Mouse (Mus musculus): ENCODE data around the gene Obsl1. TPM values are rescaled to one million over a fixed set of nuclear protein-coding genes. Genes with fewer than 3 reads are reported as not detected.

The Obsl1 gene
- polyA plus RNA-seq, 1 experiment from 2014 or later, result 22.6 TPM

- peak; percentile 35 for DNase-seq (ENCODE audit: low spot score)
- ATAC-seq (ENCODE audit: low FRiP score), result peak; percentile 21; the same call in 1 of the 2 replicates
- Histone ChIP-seq H3K36me3 (replicated peaks; ENCODE audit: control insufficient read depth, insufficient read depth) (no peaks in the 10 kb centered on the region), H3K9ac (0 out of 2 replicates have a peak overlapping the region, but pooled peaks have one; percentile 4), H3K27me3 (ENCODE audit: control insufficient read depth, insufficient read depth, low read length) (0 out of 2 replicates have a peak, but pooled peaks cover 5% of the 10 kb centered on the region), H3K4me1 (replicated peaks; ENCODE audit: control insufficient read depth, insufficient read depth, low read length) (peaks cover 70% of the 10 kb centered on the region), H3K4me3 (replicated peaks; ENCODE audit: low read length) (no peak overlapping the region), H3K4me2 (replicated peaks) (peak overlapping the region; percentile 24), H3K27ac (peak overlapping the region; percentile 76), H3K9me3 (ENCODE audit: control insufficient read depth, low read length) (no peaks in the 10 kb centered on the region)
- 9% methylated on average over 9 of the region's 9 CpGs for WGBS
These were observed 61.0 kb downstream of the Obsl1 start for GRCm38 (mm10) chr1:75445141-75445701.

GRCm38 (mm10) chr1:75444208-75444607 is 62.0 kb downstream of the Obsl1 start:
- H3K27me3 ChIP-seq (ENCODE audit: control insufficient read depth, insufficient read depth, low read length), result no peaks in the 10 kb centered on the region
- 20% methylated on average over 3 of the region's 3 CpGs for WGBS
- H3K36me3 ChIP-seq (replicated peaks; ENCODE audit: control insufficient read depth, insufficient read depth), result no peaks in the 10 kb centered on the region
- H3K4me1 ChIP-seq (replicated peaks; ENCODE audit: control insufficient read depth, insufficient read depth, low read length), result peaks cover 60% of the 10 kb centered on the region
- no peak overlapping the region for H3K9ac ChIP-seq
- no peak overlapping the region for H3K4me3 ChIP-seq (replicated peaks; ENCODE audit: low read length)
- H3K27ac ChIP-seq, result peak overlapping the region; percentile 76
- no peak for ATAC-seq (ENCODE audit: low FRiP score)
- DNase-seq (ENCODE audit: low spot score), result peak; percentile 24
- H3K4me2 ChIP-seq (replicated peaks), result 0 out of 2 replicates have a peak overlapping the region, but pooled peaks have one; percentile 24
- no peaks in the 10 kb centered on the region for H3K9me3 ChIP-seq (ENCODE audit: control insufficient read depth, low read length)

- ATAC-seq (ENCODE audit: low FRiP score), result peak; percentile 17; the same call in 1 of the 2 replicates
- Histone ChIP-seq H3K4me3 (replicated peaks; ENCODE audit: low read length) (no peak overlapping the region), H3K4me1 (replicated peaks; ENCODE audit: control insufficient read depth, insufficient read depth, low read length) (peaks cover 59% of the 10 kb centered on the region), H3K9me3 (ENCODE audit: control insufficient read depth, low read length) (no peaks in the 10 kb centered on the region), H3K9ac (peak overlapping the region; percentile 29), H3K27ac (peak overlapping the region; percentile 76), H3K27me3 (ENCODE audit: control insufficient read depth, insufficient read depth, low read length) (no peaks in the 10 kb centered on the region), H3K36me3 (replicated peaks; ENCODE audit: control insufficient read depth, insufficient read depth) (no peaks in the 10 kb centered on the region), H3K4me2 (replicated peaks) (0 out of 2 replicates have a peak overlapping the region, but pooled peaks have one; percentile 6)
- peak; percentile 30 for DNase-seq (ENCODE audit: low spot score)
- 14% methylated on average over 13 of the region's 13 CpGs for WGBS
These were observed 62.8 kb downstream of the Obsl1 start for GRCm38 (mm10) chr1:75443247-75444024.

GRCm38 (mm10) chr1:75442811-75443210 is 63.4 kb downstream of the Obsl1 start:
- Histone ChIP-seq H3K27me3 (ENCODE audit: control insufficient read depth, insufficient read depth, low read length) (no peaks in the 10 kb centered on the region), H3K9ac (0 out of 2 replicates have a peak overlapping the region, but pooled peaks have one; percentile 29), H3K27ac (peak overlapping the region; percentile 76), H3K4me3 (replicated peaks; ENCODE audit: low read length) (no peak overlapping the region), H3K4me2 (replicated peaks) (no peak overlapping the region), H3K9me3 (ENCODE audit: control insufficient read depth, low read length) (no peaks in the 10 kb centered on the region), H3K4me1 (replicated peaks; ENCODE audit: control insufficient read depth, insufficient read depth, low read length) (peaks cover 53% of the 10 kb centered on the region), H3K36me3 (replicated peaks; ENCODE audit: control insufficient read depth, insufficient read depth) (no peaks in the 10 kb centered on the region)
- ATAC-seq (ENCODE audit: low FRiP score) (no peak), DNase-seq (ENCODE audit: low spot score) (peak; percentile 24)
- WGBS, result 18% methylated on average over 8 of the region's 8 CpGs

- 79% methylated on average over 9 of the region's 9 CpGs for WGBS
- Histone ChIP-seq H3K4me2 (replicated peaks) (no peak overlapping the region), H3K27ac (0 out of 2 replicates have a peak overlapping the region, but pooled peaks have one; percentile 76), H3K9me3 (ENCODE audit: control insufficient read depth, low read length) (no peaks in the 10 kb centered on the region), H3K36me3 (replicated peaks; ENCODE audit: control insufficient read depth, insufficient read depth) (no peaks in the 10 kb centered on the region), H3K27me3 (ENCODE audit: control insufficient read depth, insufficient read depth, low read length) (no peaks in the 10 kb centered on the region), H3K9ac (no peak overlapping the region), H3K4me1 (replicated peaks; ENCODE audit: control insufficient read depth, insufficient read depth, low read length) (peaks cover 47% of the 10 kb centered on the region), H3K4me3 (replicated peaks; ENCODE audit: low read length) (no peak overlapping the region)
- ATAC-seq (ENCODE audit: low FRiP score) (no peak), DNase-seq (ENCODE audit: low spot score) (no peak)
These were observed 64.1 kb downstream of the Obsl1 start for GRCm38 (mm10) chr1:75442171-75442570.

- Histone ChIP-seq H3K4me1 (replicated peaks; ENCODE audit: control insufficient read depth, insufficient read depth, low read length) (peaks cover 46% of the 10 kb centered on the region), H3K9ac (no peak overlapping the region), H3K9me3 (ENCODE audit: control insufficient read depth, low read length) (no peaks in the 10 kb centered on the region), H3K4me2 (replicated peaks) (no peak overlapping the region), H3K27me3 (ENCODE audit: control insufficient read depth, insufficient read depth, low read length) (no peaks in the 10 kb centered on the region), H3K4me3 (replicated peaks; ENCODE audit: low read length) (no peak overlapping the region), H3K27ac (no peak overlapping the region), H3K36me3 (replicated peaks; ENCODE audit: control insufficient read depth, insufficient read depth) (no peaks in the 10 kb centered on the region)
- ATAC-seq (ENCODE audit: low FRiP score), result no peak
- 79% methylated on average over 15 of the region's 15 CpGs for WGBS
- no peak for DNase-seq (ENCODE audit: low spot score)
These were observed 64.7 kb downstream of the Obsl1 start for GRCm38 (mm10) chr1:75441471-75441996.

- ATAC-seq (ENCODE audit: low FRiP score), result no peak
- 86% methylated on average over 7 of the region's 7 CpGs for WGBS
- Histone ChIP-seq H3K4me1 (replicated peaks; ENCODE audit: control insufficient read depth, insufficient read depth, low read length) (peaks cover 42% of the 10 kb centered on the region), H3K27ac (no peak overlapping the region), H3K9ac (no peak overlapping the region), H3K36me3 (replicated peaks; ENCODE audit: control insufficient read depth, insufficient read depth) (no peaks in the 10 kb centered on the region), H3K9me3 (ENCODE audit: control insufficient read depth, low read length) (no peaks in the 10 kb centered on the region), H3K27me3 (ENCODE audit: control insufficient read depth, insufficient read depth, low read length) (no peaks in the 10 kb centered on the region), H3K4me3 (replicated peaks; ENCODE audit: low read length) (no peak overlapping the region), H3K4me2 (replicated peaks) (no peak overlapping the region)
- no peak for DNase-seq (ENCODE audit: low spot score)
These were observed 65.6 kb downstream of the Obsl1 start for GRCm38 (mm10) chr1:75440661-75441060.

GRCm38 (mm10) chr1:75438782-75439181 is 67.5 kb downstream of the Obsl1 start:
- Histone ChIP-seq H3K9me3 (ENCODE audit: control insufficient read depth, low read length) (no peaks in the 10 kb centered on the region), H3K9ac (no peak overlapping the region), H3K4me1 (replicated peaks; ENCODE audit: control insufficient read depth, insufficient read depth, low read length) (peaks cover 24% of the 10 kb centered on the region), H3K36me3 (replicated peaks; ENCODE audit: control insufficient read depth, insufficient read depth) (no peaks in the 10 kb centered on the region), H3K27me3 (ENCODE audit: control insufficient read depth, insufficient read depth, low read length) (no peaks in the 10 kb centered on the region), H3K4me2 (replicated peaks) (no peak overlapping the region), H3K27ac (no peak overlapping the region), H3K4me3 (replicated peaks; ENCODE audit: low read length) (no peak overlapping the region)
- WGBS, result 76% methylated on average over 8 of the region's 9 CpGs
- DNase-seq (ENCODE audit: low spot score) (no peak), ATAC-seq (ENCODE audit: low FRiP score) (no peak)
